Mouse (Mus musculus): ENCODE data around the gene Col6a6.

- TF ChIP-seq CTCF (IDR thresholded peaks at IDR 0.05; ENCODE audit: low read depth, low read length) (no peak), GATA1 (IDR thresholded peaks at IDR 0.05; ENCODE audit: borderline replicate concordance, low read length) (no peak), TAL1 (conservative IDR thresholded peaks at IDR 0.05; ENCODE audit: low read depth, low read length) (no peak)
These were observed 24.8 kb upstream of the Col6a6 start for GRCm38 (mm10) chr9:105852778-105853065.

Data from G1E (cell line).